Mouse (Mus musculus) CD4-positive, CD25-positive, alpha-beta regulatory T cell, adult 4 months (primary cell): ENCODE results near the gene Tspo. TPM values are rescaled to one million over a fixed set of nuclear protein-coding genes. Genes with fewer than 3 reads are reported as not detected.
A peak's percentile ranks its signal among the peaks of the same experiment; 100 is the strongest.

Experiments
- ATAC-seq: one replicate; pipeline ENCODE4 v1.8.0; 2017
- polyA plus RNA-seq, 2 experiments: library from polyadenylated mRNA; unstranded; fragments of 100-300 nt; shearing (Covaris generic); gene quantifications; one replicate each; pipeline ENCODE4 v1.2.1; 2017

Tspo gene
- polyA plus RNA-seq, 2 experiments from 2014 or later: 259 to 323 TPM

DNA sequence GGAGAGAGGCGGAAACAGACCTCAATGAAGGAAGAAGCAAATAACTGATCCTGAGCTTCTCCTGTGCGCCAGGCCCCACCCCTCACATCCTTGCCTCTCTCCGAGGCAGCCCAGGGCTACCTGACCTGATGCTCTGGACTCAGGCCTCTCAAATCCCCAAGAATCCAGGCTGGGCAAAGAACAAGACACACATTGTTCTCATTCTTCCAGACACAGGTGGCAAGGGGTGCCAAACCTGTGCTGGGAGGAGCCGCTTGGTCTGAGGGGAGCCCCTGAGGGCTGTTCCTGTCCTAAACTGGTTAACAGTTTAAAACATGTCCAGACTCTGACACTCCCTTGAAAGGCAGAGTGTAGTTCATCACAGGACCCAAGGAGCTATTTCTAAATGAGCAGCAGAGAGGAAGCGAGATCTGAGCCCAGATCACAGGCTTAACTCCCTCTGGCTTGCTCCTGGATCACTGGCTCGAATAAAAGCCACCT is 21.4 kb downstream of the Tspo start:
- ATAC-seq: no peak

DNA sequence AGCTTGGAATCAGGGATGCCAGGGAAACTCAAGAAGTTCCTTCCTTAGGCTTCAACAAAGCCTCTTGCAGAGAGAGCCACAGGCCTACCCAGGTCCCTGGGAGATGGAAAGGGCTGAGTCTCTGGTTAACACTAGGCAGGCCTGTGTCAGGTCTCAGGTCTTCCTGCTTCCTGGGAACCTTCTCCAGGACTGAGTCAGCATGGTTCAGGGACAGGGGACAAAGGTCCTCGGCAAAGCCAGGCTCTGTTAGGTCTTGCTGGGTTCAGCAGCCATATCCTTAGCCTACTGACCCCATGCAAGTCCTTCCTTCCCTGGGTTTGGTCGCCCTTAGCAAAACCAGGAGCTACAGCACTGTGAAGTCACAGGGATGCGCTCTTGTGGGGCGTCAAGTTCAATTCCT is 27.4 kb downstream of the Tspo start:
- ATAC-seq: no peak

DNA sequence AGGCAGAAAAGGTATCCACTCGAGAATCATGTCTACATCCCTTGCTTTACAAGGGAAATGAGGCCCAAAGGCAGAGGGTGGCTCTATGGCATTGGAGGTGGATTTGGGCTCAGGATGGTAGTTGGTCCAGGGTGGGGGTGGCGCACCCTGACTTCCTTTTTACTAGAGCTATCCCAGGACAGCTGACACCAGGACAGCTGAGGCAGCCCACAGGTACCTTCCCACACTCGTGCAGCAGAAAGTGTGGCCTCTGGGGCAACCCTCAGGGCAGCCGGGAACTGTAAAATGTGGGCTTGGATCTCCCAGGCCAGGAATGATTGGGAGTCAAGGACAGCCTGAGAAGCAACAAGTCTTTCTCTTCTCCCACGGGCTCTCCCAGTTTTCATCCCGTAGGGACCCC is 28.4 kb downstream of the Tspo start:
- ATAC-seq: no peak

DNA sequence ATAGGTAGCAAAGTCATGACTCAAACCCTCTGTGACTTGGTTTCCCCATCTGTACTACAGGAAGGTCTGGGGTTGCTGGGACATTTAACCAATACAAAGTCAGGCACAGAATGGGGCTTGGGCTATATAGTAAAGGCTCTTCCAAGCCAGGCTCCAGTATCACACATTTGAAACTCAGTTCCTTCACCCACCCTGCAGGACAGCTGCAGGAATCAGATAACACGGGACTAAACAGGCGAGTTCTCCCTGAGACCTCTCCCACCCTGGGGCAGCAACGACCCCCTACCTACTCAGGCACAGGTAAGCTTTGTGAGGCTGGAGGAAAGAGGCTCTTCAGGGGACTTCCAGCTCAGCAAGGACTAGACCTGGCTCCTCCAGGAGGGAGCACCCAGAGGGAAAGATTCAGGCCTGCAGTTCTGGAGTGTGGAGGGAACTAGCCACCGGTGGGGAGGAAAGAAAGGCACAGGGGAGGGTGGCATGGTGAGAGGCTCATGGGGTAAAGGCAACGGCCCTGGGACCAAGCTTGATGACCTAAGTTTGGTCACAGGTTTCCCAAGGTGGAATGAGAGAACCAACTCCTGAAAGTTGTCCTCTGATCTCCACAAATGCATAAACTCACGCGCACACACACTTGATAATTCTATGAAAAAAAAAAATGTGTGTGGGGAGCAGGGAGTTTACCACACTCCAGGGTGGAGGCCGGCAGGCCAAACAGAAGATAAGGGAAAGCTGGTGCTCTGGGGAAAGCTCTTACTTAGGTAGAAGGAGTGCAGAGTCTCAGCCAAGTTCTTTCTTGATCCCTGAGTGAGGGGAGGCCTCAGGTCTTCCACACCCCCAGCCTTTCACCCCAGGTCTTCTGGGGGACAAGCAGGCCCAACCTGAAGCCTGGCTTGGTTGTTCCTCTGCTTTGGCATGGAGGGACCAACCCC is 29.1 kb downstream of the Tspo start:
- no peak for ATAC-seq

DNA sequence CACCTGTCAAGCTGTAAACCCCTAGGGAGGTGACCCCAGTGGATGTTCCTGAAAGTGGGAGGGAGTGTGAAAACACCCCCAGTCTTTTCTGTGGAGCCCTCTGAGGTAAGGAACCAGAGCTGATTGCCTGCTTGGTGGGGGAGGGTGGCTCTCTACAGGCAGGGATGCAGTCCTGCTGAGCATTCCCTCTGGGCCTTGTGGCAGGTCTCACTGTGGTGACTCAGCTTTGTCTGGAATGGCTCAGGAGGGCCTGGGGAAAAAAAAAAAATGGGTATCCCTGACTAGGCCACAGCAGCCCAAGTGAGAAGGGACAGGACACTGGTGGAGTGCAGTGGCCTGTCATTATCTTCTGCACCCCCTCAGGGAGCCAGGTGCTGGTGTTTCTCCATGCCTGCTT is 29.8 kb downstream of the Tspo start:
- ATAC-seq: no peak

DNA sequence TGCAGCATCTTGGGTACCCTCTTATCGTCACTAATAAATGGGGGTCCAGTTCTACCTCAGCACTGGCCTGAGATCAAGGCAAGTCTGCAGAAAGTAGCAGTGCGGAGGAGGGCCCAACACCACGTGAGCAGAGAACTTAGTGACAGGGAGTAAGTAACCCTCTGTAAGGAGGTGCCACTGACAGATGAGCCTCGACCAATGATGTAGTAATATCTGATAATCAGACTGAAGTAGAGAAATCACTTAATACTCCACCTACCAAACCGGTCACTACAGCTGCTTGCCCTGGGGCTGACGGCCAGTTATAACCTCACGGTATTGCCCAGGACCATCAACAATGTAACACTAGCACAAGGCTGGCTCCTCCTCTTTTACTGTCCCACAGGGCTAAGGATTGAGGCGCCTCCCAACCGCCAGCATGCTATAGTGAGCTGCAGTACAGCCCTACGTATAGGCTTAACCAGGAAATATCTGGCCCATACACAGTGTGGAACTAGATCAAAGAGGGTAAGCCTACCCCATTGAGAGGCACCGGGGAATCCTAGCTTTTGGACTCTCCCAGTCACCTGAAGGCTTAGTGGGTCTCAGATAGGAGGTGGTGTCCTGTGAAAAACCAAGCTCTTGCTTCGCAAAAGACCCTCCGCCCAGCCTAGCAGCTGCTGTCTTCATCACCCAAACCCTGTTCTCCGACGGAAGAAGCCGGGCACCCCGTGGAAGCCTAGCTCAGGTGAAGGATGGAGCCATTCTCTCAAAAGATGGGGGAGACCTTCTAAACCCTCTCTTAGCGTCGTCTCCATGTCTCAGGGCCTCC is 30.5 kb downstream of the Tspo start:
- ATAC-seq: no peak

DNA sequence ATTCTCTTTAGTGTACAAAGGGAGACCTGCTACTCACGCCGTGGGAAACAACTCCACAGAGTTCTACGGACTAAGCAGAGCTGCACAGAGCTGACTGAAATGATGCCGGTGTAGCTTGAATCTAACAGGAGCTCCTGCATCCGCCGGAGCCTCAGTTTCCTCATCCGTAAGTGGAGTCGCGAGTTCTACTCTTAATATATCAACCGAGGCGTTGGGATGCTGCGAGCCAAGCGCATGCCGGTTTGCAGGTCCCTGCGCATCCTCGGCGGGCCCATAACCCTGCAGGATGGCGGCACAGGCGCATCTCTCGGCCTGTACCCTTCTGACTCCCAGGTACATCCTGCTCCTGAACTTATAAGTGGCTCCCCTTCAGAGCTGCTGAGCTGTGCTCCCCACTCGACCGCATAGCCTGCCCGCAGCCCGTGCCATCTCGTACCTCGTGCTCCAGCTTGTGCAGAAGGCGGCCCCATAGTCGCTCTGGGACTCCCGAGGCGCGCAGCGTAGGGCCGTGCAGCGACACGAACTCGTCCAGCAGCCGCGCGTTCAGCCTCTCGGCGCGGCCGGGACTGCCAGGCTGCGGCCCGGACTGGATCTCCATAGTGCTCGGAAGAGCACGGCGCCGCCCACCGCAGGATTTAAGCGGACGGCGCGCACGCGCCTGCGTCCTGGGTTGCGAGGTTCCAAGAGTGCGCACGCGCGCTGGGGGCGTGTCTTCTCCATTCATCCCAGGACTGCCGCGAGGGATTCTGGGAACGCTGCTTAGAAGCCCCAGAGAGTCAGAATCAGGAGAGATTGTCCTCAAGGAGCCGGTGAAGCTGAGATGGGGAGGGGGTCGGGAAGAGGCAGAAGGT is 31.3 kb downstream of the Tspo start, which contains the start of gene Ttll12:
Gene Ttll12 (minus strand): TSS at position 645 of the 851 bp plus-strand sequence.
- ATAC-seq: peak; percentile 88

DNA sequence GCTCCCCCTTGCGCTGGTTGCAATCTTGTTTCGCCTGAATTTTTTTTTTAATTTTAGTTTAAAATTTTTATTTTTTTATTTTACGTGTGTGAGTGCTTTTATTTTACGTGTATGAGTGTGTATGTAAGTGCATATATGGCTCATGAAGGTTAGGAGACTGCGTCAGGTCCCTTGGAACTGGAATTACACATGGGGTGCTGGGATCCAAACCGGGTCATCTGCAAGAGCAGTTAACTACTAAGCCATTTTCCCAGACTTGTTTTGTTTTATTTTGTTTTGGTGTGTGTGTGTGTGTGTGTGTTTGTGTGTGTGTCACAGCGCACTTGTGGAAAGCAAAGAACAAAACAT is 31.9 kb downstream of the Tspo start:
- ATAC-seq: no peak

DNA sequence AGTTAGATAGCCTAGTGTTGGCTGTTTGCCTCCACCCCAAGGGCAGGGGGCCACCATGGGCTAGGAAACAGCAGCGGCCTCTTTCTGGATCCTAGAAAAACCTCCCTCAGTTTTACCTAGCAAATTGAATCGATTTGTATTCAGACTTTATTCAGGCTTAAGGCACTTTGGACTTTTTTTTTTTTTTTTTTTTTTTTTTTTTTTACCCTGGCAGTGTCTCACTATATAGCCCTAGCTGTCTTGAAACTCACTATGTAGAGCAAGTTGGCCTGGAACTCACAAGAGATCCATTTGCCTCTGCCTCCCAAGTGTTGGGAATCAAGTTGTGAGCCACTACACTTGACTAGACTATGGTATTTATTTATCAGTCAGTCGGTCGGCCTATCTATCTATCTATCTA is 33.4 kb downstream of the Tspo start:
- ATAC-seq: no peak

DNA sequence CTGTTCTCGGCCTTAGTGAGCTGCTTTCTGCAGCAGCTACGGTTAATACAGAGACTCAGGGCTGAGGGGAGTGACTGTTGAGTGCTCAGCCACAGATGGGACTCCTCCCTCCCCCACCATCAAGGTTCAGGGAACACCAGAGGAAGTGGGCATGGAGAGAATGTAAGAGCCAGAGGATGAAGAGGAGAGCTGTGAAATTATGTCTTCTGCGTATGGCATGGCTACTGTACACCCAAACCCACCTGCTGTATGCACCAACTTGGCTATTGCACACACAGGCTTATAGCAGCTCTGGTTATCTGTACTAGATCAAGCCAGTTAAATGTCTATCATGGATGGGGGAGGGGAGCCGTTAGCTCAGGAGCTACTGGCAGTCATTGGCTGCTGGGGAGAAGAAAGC is 37.8 kb downstream of the Tspo start:
- no peak for ATAC-seq

DNA sequence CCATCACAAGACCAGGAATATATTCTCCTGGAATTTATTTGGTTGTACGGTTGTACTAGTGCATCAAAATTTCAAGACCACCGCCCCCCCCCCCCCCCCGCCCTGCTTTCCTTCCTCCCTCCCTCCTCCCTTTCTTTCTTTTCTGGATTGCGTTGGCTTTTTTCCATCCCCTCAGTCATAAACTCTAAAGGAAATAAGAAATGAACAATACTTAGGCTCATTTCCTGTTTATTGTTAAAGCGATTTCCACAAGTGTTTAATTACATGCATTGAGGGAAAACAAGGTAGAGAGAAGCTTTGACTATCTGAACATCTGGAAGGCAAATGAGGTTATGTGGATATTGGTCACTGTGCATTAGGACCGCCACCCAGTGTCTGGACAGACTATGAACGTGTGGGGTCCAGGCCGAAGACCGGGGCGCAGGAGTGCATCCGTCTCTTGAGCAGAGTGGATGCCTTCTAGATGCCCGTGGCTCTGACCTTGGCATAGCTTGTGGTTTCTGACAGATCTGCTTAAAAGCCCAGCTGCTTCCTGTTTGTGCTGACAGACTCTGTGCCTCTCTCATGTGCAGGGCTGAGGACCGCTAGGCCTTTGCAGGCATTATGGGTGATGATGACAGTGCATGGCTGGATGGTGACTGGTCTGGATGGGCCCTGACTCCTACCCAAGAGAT is 39.1 kb downstream of the Tspo start:
- ATAC-seq: peak; percentile 91

DNA sequence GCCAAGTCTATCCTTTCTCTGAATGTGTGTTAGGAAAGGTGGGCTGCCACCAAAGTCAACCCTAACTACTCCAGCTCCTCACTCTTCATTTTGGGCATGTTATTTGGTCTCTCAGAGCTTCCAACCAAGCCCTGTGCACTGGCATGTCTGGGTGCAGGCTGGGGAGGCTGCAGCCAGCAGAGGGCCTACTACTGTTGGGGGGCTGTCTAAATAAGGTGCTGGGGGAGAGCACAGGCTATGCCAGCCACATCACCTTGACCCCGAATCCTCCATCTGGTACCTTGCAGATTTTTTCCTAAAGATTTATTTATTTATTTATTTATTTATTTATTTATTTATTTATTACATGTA is 39.6 kb downstream of the Tspo start:
- peak; percentile 36 for ATAC-seq

DNA sequence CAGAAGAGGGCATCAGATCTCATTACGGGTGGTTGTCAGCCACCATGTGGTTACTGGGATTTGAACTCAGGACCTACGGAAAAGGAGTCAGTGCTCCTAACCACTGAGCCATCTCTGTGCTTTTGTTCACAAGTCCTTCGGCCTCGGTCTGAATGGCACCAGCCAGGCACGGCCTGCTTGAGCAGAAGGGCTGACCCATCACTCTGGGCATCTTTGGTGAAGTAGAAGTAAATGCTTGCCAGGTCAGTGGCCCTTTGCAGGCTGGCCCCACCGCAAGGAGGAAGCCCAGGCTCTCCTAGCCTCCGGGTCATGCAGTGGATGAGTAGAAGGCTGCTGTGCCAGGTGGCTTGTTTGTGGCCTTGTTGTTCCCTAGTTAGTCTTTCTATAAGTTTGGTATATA is 40.0 kb downstream of the Tspo start:
- no peak for ATAC-seq

DNA sequence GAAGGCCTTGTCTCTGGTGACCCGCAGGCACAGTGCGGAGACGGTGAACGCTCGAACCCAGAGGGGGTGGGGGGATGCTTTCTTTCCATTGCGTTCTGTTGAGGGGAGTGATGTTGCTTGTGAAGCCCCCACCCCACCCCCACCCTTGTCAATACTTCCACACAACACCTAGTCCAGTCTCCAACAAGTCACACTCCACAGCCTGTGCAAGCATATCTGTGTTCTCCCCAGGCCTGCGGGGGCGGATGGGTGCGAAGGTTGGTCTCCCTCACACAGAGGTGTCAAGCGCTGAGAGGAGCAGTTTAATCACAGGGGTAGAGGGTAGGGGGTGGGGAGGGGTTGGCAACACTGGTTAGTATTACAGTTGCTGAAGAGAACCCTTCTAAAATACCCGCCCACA is 42.8 kb downstream of the Tspo start:
- ATAC-seq: no peak

DNA sequence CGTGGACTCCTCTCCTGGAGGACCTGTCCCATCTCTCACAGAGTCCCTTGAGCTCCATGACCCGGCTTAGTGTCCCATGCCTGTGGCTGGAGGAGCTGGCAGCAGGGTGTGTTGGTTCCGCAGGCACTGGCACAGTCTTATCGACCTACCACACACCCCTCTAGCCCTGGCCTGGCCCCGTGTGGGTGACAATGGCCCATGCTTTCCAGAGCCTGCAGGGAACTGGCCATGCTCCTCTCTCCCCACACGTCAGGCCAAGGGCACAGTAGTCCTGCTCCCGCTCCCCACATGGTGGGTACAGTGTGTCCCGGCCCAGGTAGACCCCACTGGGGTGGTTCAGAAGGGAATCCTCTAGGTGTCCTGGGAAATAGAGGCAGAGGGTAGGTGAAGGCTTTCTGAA is 43.3 kb downstream of the Tspo start:
- ATAC-seq: no peak

DNA sequence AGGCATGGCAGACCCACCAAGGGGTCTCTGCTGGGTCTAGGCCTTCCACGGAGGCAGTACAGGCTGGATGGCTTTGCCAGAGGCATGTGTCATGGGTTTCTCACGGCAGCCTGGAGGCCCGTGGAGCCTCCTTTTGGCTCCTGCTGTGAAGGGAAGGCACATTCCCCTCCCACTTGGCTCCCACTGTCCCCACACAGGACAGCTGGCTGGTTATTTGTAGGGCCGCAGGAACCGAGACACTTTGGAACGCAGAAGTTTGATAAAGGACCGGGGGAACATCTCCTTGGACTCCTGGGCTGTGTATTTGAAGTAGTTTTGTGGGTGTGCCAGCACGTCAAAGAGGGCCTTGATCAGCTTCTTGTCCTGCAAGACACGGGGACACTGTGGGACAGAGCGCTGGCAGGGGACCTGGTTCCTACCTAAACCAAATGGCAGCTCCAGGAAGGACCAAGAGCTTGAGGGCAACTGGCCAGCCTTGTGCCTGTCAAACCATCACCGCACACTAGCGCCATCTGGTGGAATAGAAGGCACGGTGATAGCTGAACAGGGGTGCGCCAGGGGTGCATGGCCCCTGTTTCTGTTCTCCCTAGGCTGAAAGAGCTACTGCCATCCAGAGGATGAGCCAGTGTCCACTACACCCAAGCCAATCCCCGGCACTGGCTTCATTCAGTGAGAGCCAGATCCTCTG is 43.9 kb downstream of the Tspo start:
- peak; percentile 42 for ATAC-seq

DNA sequence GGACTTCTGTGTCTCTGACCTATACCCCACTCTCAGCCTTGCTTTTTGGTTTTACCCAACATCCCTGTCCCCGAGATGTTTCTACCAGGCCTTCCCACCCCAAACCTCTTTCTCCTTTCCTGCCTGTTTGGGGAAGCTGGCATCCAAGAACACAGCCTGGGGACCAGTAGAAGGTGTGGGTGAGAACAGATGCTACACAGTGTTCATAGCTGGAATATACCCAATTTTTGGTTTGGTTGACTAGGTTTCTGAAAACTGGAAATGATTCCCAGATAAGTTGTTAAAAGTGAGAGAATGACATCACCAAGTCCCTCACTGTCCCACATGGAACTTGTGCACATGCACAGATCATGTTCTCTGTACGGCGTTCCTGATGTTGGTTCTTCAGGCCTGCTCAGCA is 51.9 kb downstream of the Tspo start:
- ATAC-seq: no peak
